Mouse (Mus musculus) ES-E14 (cell line): ENCODE data around the gene Cdr2. TPM values are rescaled to one million over a fixed set of nuclear protein-coding genes. Genes with fewer than 3 reads are reported as not detected.
"Not testable (repeated sequence)": the region's sequence is repeated elsewhere in the genome, so short reads cannot be mapped to it uniquely, and the experiment has no call there.

ENCODE experiments used
- DNase-seq: peaks from one replicate; pipeline ENCODE4 v3.0.0-alpha.2; 2013; ENCODE audit warnings: low read depth, low spot score
- H3K27ac ChIP-seq: 2 replicates; pipeline ENCODE4 v1.5.1; 2012; ENCODE audit warnings: low read depth, mild to moderate bottlenecking, low read length, moderate library complexity, mixed read lengths; ENCODE audit not compliant: poor library complexity, insufficient read depth, severe bottlenecking
- H3K36me3 ChIP-seq: 2 replicates; pipeline ENCODE4 v1.6.1; 2012; ENCODE audit warnings: mild to moderate bottlenecking, low read length, moderate library complexity, mixed read lengths; ENCODE audit not compliant: control insufficient read depth, poor library complexity, insufficient read depth, severe bottlenecking
- H3K4me1 ChIP-seq, 2 experiments: fragments of 150-350 bp in 1 of 2; sonication (generic) in 1 of 2; 2 replicates each; pipeline ENCODE4 v1.6.1; 2012; ENCODE audit warnings: low read length in 2 of 2, mild to moderate bottlenecking in 1 of 2, mixed read lengths in 1 of 2; ENCODE audit not compliant: control insufficient read depth in 2 of 2, insufficient read depth in 2 of 2, poor library complexity in 1 of 2
- H3K4me3 ChIP-seq, 2 experiments: fragments of 150-350 bp in 1 of 2; sonication (generic) in 1 of 2; 2 replicates each; pipeline ENCODE4 v1.5.1; 2012; ENCODE audit warnings: low read length in 2 of 2, low read depth in 1 of 2, mild to moderate bottlenecking in 1 of 2, mixed read lengths in 1 of 2; ENCODE audit not compliant: insufficient read depth in 1 of 2, poor library complexity in 1 of 2, severe bottlenecking in 1 of 2
- H3K9ac ChIP-seq: 2 replicates; pipeline ENCODE4 v1.6.1; 2012; ENCODE audit warnings: low read depth, mild to moderate bottlenecking, low read length, mixed read lengths; ENCODE audit not compliant: poor library complexity, insufficient read depth, severe bottlenecking
- H3K9me3 ChIP-seq: fragments of 150-350 bp; sonication (generic); 2 replicates; pipeline ENCODE4 v1.6.1; 2012; ENCODE audit warnings: low read depth, mild to moderate bottlenecking, low read length; ENCODE audit not compliant: control insufficient read depth, insufficient read depth
- CHD2 ChIP-seq: IDR thresholded peaks from 2 replicates; pipeline ENCODE4 v1.6.1; 2014; ENCODE audit warnings: mild to moderate bottlenecking, low read depth, low read length, inconsistent platforms
- HCFC1 ChIP-seq: IDR thresholded peaks from 2 replicates; pipeline ENCODE4 v1.6.1; 2012; ENCODE audit warnings: low read length, inconsistent platforms, borderline replicate concordance; ENCODE audit not compliant: insufficient read depth
- MAFK ChIP-seq: IDR thresholded peaks from 2 replicates; pipeline ENCODE4 v1.6.1; 2014; ENCODE audit warnings: mild to moderate bottlenecking, low read depth, low read length, inconsistent platforms; ENCODE audit not compliant: insufficient read depth
- ZC3H11A ChIP-seq: IDR thresholded peaks from 2 replicates; pipeline ENCODE4 v1.6.1; 2012; ENCODE audit warnings: low read depth, mild to moderate bottlenecking, inconsistent platforms, low read length, borderline replicate concordance
- ZNF384 ChIP-seq: IDR thresholded peaks from 2 replicates; pipeline ENCODE4 v1.6.1; 2012; ENCODE audit warnings: low read depth, low read length, inconsistent platforms
- in situ Hi-C, 2 experiments: fragments of 600-800 bp; cut with MboI; formaldehyde crosslinking; loops; one replicate each; pipeline ENCODE4 v1.15.1; 2025; ENCODE audit warnings: low sequenced_read_pairs in 2 of 2, inconsistent platforms in 1 of 2; ENCODE audit not compliant: unreplicated experiment in 2 of 2
- total RNA-seq: library from RNA; depleted of rRNA; stranded (reverse); fragments of 300-350 nt; gene quantifications from 2 replicates; pipeline ENCODE4 v1.2.3, GENCODE M21; 2012; rRNA removed

Gene Cdr2
- total RNA-seq, result 20.9 and 25.9 TPM in 2 replicates

DNA sequence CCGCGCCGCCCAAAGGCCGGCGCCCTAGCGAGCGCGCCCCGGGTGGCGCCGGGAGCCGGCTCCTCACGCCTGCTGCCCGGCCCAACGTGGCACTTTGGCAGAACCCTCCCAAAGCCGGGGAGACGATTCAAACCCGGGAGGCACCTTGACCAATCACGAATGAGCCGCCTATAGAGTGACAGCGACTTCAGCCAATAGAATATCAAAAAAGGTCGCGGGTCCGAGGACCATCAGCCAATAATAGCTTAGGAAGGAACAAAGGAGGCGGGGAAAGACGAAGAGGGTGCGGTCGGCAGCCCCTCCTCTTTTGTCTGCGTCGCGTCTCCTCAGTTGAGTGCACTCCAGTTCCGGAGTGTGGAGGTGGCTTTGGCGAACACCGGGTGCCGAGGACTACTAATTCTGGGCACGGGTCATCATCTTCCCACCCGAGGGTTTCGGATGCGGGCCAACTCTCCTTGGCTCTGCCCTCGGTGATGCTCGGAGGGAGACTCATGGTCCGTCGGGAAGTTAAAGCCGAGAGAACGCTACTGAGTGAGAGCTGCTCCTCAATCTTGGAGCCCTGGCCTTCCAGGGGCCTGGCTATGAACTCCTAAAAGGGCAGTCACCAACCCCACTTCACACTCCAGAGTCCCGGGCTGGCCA is at the start of gene Cdr2, which contains the start of gene Mfsd13b:
Gene Cdr2, minus strand, starts transcription at position 113 of the 642 bp plus-strand sequence.
Gene Mfsd13b, plus strand, starts transcription at position 310 of the 642 bp plus-strand sequence.
- TF ChIP-seq MAFK (no peak), HCFC1 (peak; percentile 19; the same call in 1 of the 2 replicates), ZC3H11A (no peak), CHD2 (peak; percentile 97), ZNF384 (no peak)
- DNase-seq, result peak; percentile 100

DNA sequence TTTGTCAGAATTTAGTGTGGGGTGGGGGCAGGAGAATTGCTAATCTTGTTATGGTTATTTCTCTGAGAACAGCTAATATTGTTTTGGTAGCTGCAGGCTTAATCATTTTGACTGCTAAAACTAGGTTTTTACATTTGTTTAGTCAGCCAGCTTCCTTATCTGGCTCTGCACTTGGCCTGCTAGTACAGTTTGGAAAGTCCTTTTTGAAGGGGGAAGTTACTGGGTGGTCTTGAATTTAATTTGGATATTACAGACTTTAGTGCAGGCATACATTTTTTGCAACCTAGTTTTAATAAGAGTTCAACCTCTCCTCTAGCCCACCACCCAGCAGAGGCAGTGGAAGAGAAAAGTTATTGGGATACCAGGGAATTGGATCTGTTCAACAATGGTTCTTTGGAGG is 47.8 kb upstream of the Cdr2 start:
- H3K27ac ChIP-seq, H3K4me3 ChIP-seq, H3K4me1 ChIP-seq, in situ Hi-C loops, H3K9me3 ChIP-seq, H3K9ac ChIP-seq, H3K36me3 ChIP-seq, DNase-seq: not testable (repeated sequence)

More for the DNA sequence above, at the start of gene Cdr2, which contains the start of gene Mfsd13b:
- peak within 1 kb of the TSS; percentile 84 to 99 for H3K4me3 ChIP-seq
- no peaks in the 10 kb centered on the region for H3K36me3 ChIP-seq
- no peak within 1 kb of the TSS for H3K27ac ChIP-seq
- peaks cover 0 to 4% of the 10 kb centered on the region in 2 experiments; a peak in 2 of 4 replicates for H3K4me1 ChIP-seq
- in situ Hi-C loops, result no loop called here
- H3K9me3 ChIP-seq, result no peaks in the 10 kb centered on the region
- H3K9ac ChIP-seq, result peak within 1 kb of the TSS; percentile 89

DNA sequence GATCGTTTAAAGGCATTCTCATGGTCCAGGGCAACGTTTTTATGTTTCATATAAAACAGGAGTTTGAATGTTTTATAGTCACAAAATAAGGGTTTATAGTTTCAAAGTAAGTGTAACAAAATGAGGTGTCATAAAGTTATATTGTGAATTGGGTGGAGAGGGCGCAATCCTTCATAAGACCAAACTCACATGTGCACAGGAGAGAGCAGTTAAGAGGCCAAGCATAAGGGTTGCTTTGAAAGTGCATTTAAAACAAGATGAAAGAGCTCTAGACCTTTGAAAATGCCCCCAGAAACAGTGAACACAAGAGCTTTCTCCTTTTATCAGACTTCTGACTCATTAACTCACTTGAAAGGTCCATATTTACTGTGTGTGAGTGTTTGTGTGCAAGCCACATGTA is 44.2 kb upstream of the Cdr2 start:
- Histone ChIP-seq H3K36me3 (no peaks in the 10 kb centered on the region), H3K9ac (no peak overlapping the region), H3K4me1 (no peaks in the 10 kb centered on the region), H3K27ac (no peak overlapping the region), H3K4me3 (no peak overlapping the region), H3K9me3 (no peaks in the 10 kb centered on the region)
- DNase-seq, result no peak
- in situ Hi-C loops, result no loop called here
- no peak for TF ChIP-seq ZNF384
- TF ChIP-seq ZC3H11A, result no peak
- TF ChIP-seq CHD2, result no peak
- no peak for TF ChIP-seq HCFC1
- no peak for TF ChIP-seq MAFK

DNA sequence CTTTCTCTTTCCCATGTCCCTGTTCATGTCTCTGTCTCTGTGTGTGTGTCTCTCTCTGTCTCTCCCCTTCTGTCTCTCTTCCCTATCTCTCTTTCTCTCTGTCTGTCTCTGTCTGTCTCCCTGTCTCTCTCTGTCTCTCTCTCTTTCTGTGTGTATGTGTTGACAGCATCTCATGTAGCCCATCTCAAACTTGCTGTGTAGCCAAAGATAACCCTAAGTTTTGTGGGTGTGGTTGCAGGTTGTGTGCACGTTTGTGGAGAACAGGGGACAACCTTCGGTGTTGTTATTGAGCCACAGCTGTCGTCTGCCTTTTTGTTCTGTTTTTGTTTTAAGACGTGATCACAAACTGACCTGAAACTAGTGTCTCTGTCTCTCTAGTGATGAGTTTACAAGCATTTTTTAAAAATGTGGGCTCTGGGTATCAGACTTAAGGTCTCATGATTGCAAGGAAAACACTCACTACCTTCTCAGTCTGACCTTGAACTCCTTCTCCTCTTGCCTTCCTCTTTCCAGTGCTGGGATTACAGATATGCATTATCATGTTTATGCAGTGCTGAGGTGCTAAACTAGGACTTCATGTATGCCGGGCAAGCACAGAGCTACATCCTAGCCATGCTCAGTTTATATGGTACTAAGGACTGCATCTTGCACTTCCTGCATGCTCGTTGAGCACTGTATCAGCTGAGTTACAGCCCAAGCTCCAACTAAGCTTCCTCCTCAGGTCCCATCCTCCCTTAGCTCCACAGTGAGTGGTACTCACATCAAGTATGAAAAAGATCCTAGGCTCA is 43.3 kb upstream of the Cdr2 start:
- H3K9ac ChIP-seq, result no peak overlapping the region
- no peak overlapping the region for H3K4me3 ChIP-seq
- no peak overlapping the region for H3K27ac ChIP-seq
- TF ChIP-seq ZNF384, result no peak
- no peak for TF ChIP-seq HCFC1
- TF ChIP-seq CHD2, result no peak
- no peak for TF ChIP-seq MAFK
- no peak for TF ChIP-seq ZC3H11A
- DNase-seq, result no peak
- no peaks in the 10 kb centered on the region for H3K36me3 ChIP-seq
- H3K4me1 ChIP-seq, result no peaks in the 10 kb centered on the region
- in situ Hi-C loops, result no loop called here
- no peaks in the 10 kb centered on the region for H3K9me3 ChIP-seq
